Mouse (Mus musculus): ENCODE measurements around the gene Ulk4.

Gene Ulk4

DNA sequence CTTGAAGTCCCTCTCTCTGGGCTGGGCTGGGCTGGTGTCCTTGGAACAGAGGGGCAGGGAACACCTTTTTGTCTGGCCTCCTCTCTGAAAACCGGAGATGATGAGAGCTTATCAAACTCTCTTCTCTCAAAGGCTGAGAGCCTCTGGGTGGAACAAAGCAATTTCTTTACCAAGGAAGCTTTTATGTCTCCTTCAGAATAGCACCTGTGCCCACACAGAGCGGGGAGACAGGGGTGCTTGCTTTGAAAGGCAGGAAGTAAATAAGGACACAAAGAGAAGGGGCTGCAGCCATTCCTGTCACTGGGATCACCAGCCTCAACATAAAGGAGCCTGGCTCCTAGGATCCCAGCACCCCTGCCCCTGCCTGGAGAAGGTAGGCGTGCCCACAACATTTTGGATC, 266.5 kb downstream of the Ulk4 start:
- no peak for DNase-seq

DNA sequence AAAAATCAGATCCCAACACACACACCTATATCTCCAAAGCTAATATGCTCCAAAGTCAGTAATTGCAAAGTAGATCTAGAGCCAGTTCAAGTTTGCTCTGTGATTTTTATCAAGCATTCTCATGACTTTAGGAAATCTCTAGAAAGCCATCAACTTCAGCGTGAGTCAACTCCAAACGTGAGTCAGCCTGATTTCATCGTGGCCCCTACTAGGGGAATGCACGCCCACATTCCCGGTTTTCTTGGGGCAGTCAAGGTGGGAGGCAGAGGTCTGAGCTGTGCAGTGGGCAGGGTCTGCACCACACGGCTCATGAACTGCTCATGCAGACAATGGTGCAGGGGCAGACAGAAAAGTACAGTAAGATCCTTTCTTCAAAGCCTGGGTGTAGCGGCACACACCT, 271.0 kb downstream of the Ulk4 start:
- DNase-seq: no peak

DNA sequence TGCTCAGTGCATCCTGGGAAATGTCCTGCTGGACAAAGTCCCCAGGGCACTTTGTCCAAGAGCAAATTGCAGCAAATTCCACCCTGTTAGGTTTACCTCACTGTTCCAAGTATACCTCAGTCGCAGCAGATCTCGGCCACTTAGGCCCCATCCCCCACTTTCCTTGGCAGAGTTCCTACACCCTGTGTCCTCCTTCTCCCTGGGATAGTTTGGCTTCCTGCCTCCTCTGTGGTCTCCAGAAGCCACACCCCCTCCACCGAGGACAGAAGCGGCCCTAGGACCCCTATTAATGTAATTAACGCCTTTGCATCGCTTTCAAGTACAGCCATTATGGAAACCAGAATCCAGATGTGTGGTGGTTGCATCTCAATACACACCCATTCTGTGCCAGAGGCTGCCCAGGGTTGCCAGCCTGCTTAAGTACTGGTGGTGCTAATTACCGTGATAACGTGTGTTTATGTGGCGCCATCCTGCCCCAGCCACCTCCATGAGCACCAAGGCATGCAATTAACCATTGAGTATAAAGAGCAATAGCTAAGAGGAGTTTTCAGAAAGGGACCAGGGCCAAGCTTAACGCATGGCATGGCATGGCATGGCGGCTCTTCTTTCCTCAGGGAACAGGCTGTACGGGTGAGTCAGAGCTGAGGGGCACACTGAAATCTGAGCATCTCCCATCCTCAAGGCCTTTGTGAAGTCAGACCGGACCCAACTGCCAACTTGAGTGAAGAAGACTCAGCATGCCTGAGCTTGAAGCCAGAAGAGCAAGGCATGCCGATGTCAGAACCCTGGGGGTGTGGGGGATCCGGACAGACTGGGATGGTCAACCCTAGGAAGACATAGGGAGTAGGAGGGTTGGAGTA, 275.1 kb downstream of the Ulk4 start:
- no peak for DNase-seq

DNA sequence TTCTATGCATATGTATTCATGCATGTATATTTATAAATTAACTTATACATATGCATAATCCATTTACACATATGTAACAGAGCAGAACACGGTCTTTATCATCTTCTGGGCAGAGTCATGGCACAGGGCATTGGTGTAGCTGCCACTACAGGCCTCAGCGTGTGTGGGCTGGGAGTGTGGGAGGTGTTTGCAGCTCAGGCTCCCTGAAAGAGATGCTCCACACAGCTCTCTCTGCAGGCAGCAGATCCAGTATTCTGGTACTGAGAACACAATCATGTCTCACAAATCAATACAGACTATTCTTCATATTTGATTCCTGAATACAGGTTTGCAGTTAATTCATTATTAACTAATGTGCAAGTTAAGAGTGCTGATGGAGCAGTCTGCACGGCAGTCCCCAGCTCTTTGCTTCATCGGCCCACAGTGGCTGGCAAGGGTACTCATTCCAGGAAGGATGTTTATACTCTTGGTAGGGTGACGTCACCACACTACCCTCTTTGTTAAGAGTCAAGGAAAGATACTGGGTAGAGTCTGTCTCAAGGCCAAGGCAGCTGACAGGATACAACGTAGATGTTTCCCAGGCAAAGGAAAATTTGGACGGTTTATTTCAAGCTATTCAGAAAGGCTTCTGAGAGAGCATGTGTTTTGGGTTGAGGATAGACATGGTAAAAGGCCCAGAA, 276.2 kb downstream of the Ulk4 start:
- DNase-seq: no peak

DNA sequence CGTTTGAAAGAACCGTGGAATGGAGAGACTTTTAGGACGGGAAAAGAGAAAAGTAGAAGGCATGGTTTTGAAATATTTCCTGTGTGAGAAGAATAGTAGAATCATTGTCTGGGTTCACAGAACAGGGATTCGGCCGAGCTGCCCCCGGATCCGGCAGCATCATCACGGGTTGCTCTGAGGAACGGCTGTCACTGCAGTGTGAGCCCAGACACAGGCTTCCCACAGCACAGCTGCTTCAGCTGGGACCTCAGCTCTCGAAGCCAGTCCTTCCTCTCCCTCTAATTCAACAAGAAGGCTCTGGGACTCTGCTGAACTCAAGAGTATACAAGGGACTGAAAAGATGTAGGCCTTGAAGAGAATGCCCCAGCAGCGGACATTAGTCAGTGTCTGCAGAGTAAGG, 278.3 kb downstream of the Ulk4 start:
- DNase-seq: no peak

- DNase-seq: no peak
Observed at GRCm38 (mm10) chr9:120994223-120995155, 282.5 kb downstream of the Ulk4 start.

DNA sequence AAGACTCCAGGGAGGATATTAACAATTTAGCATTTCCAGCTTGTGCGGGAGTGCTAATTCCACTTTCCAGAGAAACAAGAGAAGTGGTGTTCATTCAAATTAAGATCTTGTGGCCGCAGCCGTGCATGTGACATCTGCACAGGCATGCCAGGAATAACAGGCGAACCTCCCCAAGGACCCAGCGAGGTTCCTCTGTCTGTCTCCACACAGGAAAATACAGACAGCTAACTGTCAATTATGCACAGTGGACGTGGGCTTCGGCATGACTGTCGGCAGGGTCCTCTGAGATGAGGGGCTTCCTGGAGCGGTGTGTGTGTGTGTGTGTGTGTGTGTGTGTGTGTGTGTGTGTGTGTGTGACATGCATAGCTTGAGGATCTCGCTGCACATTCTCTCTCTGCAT, 284.0 kb downstream of the Ulk4 start:
- no peak for DNase-seq

- no peak for DNase-seq
Observed at GRCm38 (mm10) chr9:120991801-120992200, 285.2 kb downstream of the Ulk4 start.

GRCm38 (mm10) chr9:120989806-120990700, 286.9 kb downstream of the Ulk4 start:
- no peak for DNase-seq

GRCm38 (mm10) chr9:120988088-120988487, 288.9 kb downstream of the Ulk4 start:
- DNase-seq: no peak

GRCm38 (mm10) chr9:120986994-120987393, 290.0 kb downstream of the Ulk4 start:
- DNase-seq: no peak

DNA sequence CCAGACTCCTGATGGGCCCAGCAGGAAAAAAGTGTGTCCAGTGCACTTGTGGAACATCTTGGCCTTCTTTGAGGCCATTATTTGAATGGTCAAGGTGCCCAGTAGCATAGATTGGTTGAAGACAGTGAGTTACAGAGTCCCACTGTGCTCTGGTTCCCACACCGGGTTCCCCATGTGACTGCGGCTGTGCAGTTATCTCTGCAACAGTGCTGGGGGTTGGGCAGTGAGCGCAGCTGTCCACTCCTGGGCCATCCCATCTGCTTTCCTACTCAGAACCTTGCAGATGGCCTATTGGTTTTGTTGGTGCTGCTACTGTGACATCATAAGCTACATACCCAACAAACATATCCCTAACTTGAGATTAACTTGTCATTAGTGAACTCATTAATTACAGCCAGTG, 290.7 kb downstream of the Ulk4 start:
- DNase-seq: no peak

DNA sequence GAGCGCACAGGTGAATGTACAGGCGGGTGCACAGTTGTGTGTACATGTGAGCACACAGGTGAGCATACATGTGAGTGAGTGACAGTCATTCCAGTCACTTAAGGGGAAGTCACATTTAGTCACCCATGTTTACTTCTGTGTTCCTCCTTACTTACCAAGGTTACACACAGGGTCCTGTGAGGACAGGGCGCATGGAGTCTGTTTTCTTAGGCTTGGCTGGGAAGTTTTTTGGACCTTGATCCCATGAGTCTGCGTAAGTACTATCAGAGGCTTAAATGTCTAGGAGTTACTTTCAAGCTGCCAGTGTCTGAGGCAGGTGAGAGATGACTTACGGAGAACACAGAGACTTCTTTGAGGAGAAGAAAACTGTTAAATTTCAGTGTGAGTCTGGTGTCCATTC, 291.5 kb downstream of the Ulk4 start:
- no peak for DNase-seq

DNA sequence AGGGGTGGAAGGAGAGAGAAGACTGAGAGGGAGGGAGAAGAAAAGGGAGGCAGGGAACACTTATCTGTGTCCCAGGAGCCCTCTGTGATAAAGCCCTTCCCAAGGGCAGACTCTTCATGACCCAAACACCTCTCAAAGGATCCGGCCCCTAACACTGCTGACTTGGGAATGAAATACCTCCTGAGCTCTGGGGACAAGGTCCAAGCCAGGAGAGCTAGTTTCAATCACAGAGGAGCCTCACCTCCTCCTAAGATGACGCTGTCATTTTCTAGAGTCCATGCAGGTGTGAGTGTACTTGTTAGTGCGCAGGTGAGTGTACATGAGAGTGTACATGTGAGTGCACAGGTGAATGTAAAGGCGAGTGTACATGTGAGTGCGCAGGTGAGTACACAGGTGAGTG, 292.0 kb downstream of the Ulk4 start:
- DNase-seq: no peak

GRCm38 (mm10) chr9:120984509-120984908, 292.5 kb downstream of the Ulk4 start:
- DNase-seq: no peak

DNA sequence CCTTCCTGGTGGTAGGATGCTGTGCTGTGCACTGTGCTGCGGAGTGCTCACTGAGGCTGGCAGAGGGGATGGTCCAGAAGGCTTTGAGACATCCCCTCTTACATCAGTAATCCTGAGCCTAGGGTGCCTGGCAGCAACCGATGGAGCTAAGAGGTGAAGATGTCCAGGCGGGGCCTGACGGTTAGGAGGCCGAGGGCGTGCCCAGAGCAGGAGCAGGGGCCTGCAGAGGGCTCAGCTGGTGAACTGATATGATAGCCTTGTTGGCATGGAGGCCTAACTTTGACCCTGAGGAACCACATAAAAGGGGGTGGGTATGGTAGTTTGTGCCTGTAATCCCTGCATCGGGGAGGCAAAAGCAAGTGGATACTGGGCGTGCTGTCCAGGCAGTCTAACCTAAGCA, 293.1 kb downstream of the Ulk4 start:
- no peak for DNase-seq

DNA sequence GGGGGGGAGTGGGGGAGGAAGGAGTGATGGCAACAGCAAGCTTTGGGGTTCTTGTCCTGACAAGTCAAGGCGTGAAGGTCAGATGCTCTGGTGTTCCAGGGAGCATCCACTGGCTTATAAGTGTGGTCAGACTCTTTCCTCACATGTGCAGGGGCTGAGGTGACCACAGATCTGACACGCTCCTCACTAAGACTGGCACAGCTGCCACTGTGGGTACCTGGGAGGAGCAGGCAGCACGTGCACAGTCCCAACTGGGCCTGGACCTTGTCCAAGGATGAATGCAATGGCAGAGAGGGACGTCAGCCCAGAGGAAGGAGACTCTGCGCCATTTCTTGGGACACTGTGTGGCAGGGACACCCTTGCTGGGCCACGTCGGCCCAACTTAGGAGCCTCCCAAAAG, 295.2 kb downstream of the Ulk4 start:
- no peak for DNase-seq

DNA sequence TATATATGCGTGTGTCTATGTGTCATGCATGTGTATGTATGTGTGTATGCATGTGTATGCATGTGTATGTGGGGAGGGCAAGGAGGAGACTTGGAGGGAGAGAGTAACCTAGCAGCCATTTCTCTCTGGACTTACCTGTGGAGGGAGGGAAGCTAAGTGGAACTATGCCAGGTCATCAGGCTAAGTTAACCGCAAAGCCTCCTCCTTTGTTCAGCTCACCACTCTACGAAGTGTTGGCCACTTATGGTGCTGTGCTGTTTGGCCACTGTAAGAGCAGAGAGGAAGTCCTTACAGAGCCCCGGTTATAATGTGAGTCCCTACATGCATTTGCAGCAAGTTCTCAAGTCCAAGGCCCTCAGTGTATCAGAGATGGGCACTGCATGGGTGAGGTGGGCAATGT, 300.1 kb downstream of the Ulk4 start:
- no peak for DNase-seq

GRCm38 (mm10) chr9:120976158-120976557, 300.8 kb downstream of the Ulk4 start:
- DNase-seq: no peak

DNA sequence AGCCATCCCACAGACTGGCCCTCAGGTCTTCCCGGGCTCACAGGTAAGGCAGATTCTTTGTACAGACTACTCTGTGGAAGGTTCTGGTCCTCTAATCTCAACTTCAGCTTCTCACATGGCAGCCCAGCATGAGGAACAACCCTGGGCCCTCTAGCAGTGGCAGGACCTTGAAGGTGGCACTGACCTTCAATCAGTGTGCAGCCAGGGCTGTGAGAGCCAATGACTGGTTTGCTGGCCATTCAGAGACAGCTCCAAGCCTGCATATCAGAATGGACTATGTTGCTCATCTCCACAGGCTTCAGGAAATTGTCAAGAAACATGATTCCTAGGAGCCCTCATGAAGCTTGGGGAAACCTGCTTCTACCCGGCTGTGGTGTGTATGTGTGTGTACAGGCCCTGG, 302.8 kb downstream of the Ulk4 start:
- no peak for DNase-seq

GRCm38 (mm10) chr9:120973026-120973515, 303.9 kb downstream of the Ulk4 start:
- DNase-seq: no peak

DNA sequence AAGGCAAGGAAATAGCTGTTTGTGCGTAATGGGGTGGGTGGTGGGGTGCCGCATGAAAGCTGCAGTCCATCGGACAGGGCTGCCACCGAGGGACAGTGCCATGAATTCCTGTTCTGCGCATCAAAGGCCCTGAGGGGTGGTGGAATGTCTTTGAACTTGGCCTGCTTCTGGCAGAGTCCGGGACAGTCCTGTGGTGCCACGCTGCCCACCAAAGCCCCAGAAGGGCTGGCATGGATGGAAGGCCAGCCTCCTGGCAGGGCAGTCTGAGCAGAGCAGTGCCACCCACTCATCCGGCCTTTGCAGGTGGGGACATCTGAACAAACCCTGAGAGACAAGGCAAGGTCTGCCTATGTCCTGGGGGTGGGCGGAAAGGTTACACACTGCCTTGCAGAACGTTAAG, 312.0 kb downstream of the Ulk4 start:
- DNase-seq: no peak

Measured in cerebellum, postnatal 36 days (tissue).